Mouse (Mus musculus): ENCODE data around the gene Cdr2. TPM values are rescaled to one million over a fixed set of nuclear protein-coding genes. Genes with fewer than 3 reads are reported as not detected.

The Cdr2 gene
- total RNA-seq, 2 experiments from 2014 or later: 4.4 to 5.0 TPM

Other genes starting within 250 kb of the Cdr2 start
- under 1 TPM; 0.51 to 0.72 TPM for gene Vwa3a, start 243.0 kb downstream of the Cdr2 start, total RNA-seq (2021)
- under 1 TPM; 0.43 to 0.51 TPM for gene Gm5737, start 169.9 kb downstream of the Cdr2 start, total RNA-seq (2021)
- gene Eef2k, start 139.5 kb downstream of the Cdr2 start, total RNA-seq (2021): 10 to 100 TPM; 39.3 to 56.2 TPM
- 10 to 100 TPM in 1 of 2 experiments, 1 to 10 TPM in 1; 9.0 to 11.0 TPM for gene Polr3e, start 64.6 kb downstream of the Cdr2 start, total RNA-seq (2021)
- gene Mfsd13b, start 197 bp upstream of the Cdr2 start, total RNA-seq (2021): not detected
- gene Mettl9, start 52.1 kb upstream of the Cdr2 start, total RNA-seq (2021): 10 to 100 TPM; 20.1 to 21.4 TPM
- gene Igsf6, start 92.3 kb upstream of the Cdr2 start, total RNA-seq (2021): under 1 TPM; 0.28 to 0.43 TPM
- gene Otoa, start 99.3 kb upstream of the Cdr2 start, total RNA-seq (2021): under 1 TPM; 0.13 to 0.33 TPM

All from gastrocnemius, postnatal 25 days (tissue).